Mouse (Mus musculus) right cerebral cortex, postnatal 36 days (tissue): ENCODE measurements at regions not wholly inside any gene's neighbourhood (a gene's known extent, or its start where the extent isn't known, plus 50 kb on each side); places are given as distances from the start of the nearest gene placed in this dataset.

Experiments used
- DNase-seq, 2 experiments: peaks; one replicate each; pipeline ENCODE4 v3.0.0; 2022; ENCODE audit warnings: low spot score in 2 of 2, mixed read lengths in 1 of 2

DNA sequence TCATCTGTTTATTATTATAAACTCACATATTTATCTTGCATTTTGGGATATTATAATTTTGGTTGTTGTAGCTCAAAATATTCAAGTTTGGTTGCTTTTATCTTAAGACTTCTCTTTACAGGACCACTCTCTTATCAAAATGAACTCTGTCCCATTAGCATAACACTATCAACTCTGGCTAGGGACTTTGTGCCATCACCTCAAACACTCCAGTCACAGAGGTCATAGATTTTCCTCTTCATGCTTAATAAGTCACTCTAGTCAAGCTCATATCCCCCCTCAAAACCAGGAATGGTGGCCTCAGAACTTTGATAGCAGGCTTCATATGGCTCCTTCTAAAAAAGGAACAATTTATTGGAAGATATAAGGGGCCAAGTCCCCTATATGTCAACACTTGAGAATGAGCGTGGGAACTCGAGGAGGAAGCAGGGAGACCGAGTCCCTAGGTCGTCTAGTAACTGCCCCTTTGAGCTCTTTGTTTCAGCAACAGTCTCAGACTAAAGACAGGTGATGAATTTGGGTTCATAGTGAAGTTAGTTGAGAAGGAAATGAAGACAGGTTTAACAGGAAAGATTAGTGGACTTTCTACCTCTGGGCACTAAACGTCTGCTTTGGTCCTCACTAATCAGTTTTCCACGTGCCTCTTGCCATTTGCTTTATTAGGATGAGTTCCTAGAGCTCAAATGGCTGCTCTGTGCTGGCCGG, 565.4 kb upstream of the Pkn2 start:
- DNase-seq: no peak

- DNase-seq: no peak
These were observed 535.6 kb upstream of the Pkn2 start for GRCm38 (mm10) chr3:143417401-143417800.

GRCm38 (mm10) chr3:143411655-143412054, 529.9 kb upstream of the Pkn2 start:
- no peak for DNase-seq

DNA sequence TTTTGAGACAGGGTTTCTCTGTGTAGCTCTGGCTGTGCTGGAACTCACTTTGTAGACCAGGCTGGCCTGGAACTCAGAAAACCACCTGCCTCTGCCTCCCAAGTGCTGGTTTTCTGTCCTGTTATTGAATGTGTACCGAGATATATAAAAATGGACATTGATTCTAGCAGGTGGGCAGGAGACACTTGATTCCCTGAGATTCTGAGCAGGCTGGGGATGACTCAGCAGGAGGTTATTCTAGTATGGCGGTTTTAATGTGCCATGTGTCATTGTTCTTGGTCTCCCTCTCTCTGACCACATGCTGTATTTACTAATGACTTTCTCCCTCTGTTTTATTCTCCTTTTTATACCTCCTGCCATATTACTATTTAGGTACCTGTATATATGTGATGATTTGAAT, 517.2 kb upstream of the Pkn2 start:
- no peak for DNase-seq

DNA sequence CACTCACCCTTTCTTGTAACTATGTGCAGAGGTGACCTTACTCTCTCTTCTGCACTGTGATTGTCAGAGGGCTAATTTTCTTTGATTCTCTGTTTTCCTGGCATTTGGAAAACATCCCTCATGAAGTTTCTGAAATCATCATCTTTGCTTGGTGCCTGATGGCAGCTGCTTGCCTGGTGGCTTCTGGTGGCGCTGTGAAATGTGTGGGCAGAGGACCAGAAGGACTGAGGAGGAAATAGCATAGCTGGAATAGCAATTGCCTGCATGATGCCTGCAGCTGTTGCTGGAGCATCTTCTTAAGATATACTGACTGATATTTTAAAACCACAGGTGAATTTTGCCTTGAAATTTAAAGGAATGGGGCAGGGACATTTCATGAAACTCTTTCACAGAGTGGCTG, 502.6 kb upstream of the Pkn2 start:
- peak; percentile 71 to 73 for DNase-seq

GRCm38 (mm10) chr3:143379193-143379592, 497.4 kb upstream of the Pkn2 start:
- DNase-seq: peak; percentile 44 to 55

DNA sequence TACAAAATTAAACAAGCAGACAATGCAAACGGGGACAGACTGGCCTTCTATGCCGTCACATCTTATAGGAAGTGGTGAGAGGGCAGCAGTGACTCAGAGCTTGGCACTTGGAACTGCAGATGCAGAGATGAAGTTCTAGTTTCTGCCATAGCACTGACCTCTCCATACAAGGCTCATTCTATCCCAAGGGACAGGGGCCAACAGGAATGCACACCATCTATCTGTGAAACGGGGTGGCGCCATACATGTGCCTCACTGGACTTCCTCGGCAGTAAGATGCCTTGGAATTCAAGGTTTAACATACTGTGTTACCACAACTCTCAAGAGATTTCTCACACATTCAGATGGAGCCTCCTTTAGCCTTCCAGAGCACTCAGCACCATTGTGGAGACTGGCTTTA, 495.6 kb upstream of the Pkn2 start:
- no peak for DNase-seq

DNA sequence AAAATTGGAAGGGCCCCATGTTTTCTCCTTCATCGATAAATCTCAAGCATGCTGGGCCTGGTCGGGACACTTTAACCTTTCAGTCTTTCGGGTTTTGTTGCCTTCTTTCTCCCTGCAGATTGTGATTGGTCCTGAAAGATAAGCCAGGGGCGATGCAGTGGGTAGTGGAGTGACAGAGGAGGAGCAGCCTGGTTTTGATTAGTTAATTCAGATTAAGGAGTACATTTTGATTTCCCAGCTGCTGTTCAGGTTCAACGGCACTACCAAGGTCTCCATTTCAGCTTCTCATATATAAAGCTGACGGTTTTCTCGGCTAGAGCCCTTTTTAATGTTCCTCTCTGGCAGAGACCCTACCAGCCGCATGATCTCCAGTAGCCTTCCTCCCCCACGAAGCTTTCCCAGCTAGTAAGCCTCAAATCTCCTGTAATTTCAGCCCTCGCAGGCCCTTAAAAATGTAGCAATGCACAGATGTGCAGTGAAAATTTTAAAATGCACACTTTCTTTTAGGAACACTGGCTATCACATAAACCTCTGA, 493.8 kb upstream of the Pkn2 start:
- DNase-seq: no peak

GRCm38 (mm10) chr3:143373501-143373900, 491.7 kb upstream of the Pkn2 start:
- no peak for DNase-seq

DNA sequence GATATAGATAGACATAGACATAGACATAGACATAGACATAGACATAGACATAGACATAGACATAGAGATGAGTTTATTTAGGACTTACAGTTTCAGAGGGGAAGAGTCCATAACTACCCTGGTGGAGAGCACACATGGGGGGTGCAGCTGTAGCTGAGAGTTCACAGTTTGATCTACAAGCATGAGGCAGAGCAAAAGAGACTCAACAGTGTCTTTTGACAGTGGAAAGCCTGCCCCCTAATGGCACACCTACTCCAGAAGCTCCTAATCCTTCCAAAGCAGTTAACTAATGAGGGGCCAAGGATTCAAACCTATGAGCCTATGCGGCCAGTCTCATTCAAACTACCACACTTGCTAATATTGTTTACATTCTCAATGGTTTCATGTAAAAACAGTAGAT, 487.2 kb upstream of the Pkn2 start:
- DNase-seq: no peak

- no peak for DNase-seq
These were observed 458.2 kb upstream of the Pkn2 start for GRCm38 (mm10) chr3:143340032-143340431.

DNA sequence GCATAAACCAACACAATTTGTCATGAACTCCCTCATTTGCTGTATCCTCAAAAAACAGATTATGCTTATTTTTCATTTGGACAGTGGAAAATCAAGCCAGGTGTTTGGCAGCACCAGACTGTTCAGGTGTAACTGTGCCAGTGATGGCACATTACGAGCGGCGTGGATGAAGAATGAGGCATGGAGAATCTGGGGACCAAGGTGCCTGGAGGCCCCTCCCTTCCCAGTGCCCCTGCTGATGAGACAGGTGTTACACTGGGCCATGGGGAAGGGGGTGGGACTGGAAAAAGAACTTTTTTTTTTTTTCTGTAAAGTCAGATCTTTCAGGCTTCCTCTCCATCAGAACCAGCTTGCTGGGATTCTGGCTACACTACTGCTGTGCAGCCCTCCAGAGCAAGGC, 451.5 kb upstream of the Pkn2 start:
- no peak for DNase-seq

DNA sequence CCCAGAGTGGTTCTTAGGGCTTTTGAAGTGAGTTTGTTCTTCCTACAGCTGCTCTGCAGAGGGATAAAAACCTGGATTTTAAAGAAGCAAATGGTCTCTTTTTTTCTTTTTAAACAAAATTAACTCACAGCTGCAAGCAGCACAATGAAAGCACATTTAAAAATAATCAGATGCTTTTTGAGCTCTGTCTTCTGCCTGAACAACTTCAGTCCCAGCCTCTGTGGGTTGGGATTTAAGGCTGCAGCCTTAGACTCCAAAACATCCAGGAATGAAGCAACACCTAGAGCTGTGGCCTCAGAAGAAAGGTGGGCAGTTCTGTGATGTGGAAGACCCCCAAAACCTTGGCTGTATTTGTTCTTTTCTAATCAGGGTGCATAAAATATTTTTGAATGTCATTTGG, 446.7 kb upstream of the Pkn2 start:
- DNase-seq: no peak

- no peak for DNase-seq
These were observed 445.8 kb upstream of the Pkn2 start for GRCm38 (mm10) chr3:143327652-143328051.

DNA sequence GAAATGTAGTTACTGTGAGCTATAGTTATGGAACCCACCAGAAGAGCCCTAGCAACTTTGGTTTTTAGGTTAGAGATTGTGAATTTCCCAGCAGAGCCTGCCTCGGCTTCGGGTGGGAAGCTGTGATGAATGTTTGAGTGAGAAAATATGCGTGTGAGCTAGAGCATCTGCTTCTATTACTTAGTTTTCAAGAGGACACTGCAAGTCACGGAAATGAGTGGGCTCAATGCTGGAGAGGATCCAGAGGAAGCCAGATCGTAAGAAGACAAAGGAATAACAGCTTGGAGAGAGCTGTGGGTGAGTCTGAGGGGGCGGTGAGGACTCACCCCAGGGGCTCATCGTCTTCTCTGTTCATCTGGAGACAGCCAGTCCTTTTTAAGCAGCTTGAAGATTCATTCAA, 434.7 kb upstream of the Pkn2 start:
- DNase-seq: peak; percentile 85 to 91

- peak in 1 of 2 experiments; percentile 25 for DNase-seq
These were observed 410.0 kb upstream of the Pkn2 start for GRCm38 (mm10) chr3:143291793-143292192.

- DNase-seq: peak; percentile 22 to 48
These were observed 382.3 kb upstream of the Pkn2 start for GRCm38 (mm10) chr3:143264132-143264531.

DNA sequence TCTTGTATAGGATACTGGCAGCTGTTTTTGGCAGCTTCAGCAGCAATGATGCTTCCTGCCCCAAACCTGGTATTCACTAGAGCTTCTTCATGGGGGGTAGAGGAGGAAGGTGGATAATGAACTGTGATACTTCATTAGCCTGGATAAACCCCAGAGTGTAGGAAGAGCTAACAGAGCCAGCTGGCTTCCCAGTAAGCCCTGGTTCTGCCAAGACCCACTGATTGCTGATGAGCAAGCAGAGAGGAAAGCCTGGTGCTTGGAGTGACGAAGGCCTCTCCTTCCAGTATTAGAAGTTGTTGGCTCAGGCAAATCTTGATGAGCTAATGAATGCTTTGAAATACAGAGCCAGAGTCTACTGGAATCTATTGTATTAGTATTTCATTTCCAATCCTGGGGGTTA, 370.8 kb upstream of the Pkn2 start:
- no peak for DNase-seq

- no peak for DNase-seq
These were observed 370.2 kb upstream of the Pkn2 start for GRCm38 (mm10) chr3:143252008-143252407.

- no peak for DNase-seq
These were observed 360.9 kb upstream of the Pkn2 start for GRCm38 (mm10) chr3:143242691-143243090.

DNA sequence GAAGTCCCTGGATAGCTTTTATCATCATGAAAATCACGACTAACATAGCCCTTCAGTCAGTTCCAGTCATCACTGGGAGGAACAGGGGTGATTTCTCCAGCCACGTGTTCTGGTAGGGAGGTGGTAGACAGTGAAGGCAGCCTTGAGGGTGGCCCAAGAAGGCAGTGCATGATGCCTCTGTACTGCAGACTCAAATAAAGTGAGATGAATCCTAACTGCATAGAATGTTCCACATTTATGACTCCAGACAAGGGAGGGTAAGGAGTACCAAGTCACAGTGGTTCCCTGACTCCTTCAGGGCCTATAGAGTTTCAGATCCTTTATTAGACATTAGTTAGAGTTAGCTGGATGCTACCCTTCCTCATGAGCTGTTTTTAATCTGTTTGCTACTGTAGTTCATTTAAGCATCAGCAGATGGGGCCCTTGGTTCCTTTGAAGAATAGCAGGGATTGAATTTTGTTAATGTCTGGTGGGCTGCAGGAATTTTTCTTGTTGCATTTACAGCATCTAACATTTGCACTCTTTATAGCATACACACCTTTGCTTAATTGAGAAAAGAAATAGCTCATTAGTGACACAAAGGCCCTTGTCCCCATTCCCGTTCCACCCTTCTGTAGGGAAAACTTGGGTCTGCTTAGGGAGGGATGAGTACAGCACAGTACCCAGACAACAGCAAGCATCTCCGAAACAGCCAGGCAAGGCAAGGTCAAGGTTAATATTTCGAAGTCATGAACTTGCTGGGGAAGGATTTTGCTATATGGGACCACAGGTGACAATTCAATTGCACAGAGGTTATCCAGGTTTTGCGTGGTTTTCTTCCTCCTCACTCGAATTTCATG, 359.0 kb upstream of the Pkn2 start:
- no peak for DNase-seq

- DNase-seq: peak; percentile 11 to 63
These were observed 356.7 kb upstream of the Pkn2 start for GRCm38 (mm10) chr3:143238546-143238945.
